Comparison of ENCODE assay signal across 25 mouse cellular contexts in genomic region chr4:150950972-150951371, GRCm38 (mm10). TPM values are rescaled to one million over a fixed set of nuclear protein-coding genes. Genes with fewer than 3 reads are reported as not detected.
"Had no signal": no experiment of that assay in that cellular context is flagged by ENCODE, and none has a peak within 500 bp of the region (broad histone marks: within the 10 kb centered on the region; RNA-seq: fewer than 3 reads in every experiment).

No protein-coding gene starts in this region.

- DNase-seq: liver, postnatal 0 days; lung, adult 2 months; lung, postnatal 14 days; lung, postnatal 36 days; retina, postnatal 1 day; right cerebral cortex, adult 18-20 months; right cerebral cortex, postnatal 25 days; right cerebral cortex, postnatal 4 days; spleen, adult 18-20 months; thymus, adult 18-20 months; thymus, postnatal 14 days; thymus, postnatal 36 days had no signal

- ATAC-seq: liver, postnatal 0 days; lung, postnatal 0 days; midbrain, embryonic 13.5 days; midbrain, embryonic 15.5 days had no signal

RNA-seq across cellular contexts. Expression of gene Tnfrsf9, which starts 36.6 kb away (rescaled TPM):
- total RNA-seq: megakaryocyte progenitor cell, adult 5-6 weeks; midbrain, postnatal 0 days had no signal

RNA-seq across cellular contexts. Expression of gene Uts2, which starts 45.9 kb away (rescaled TPM):
- total RNA-seq: megakaryocyte progenitor cell, adult 5-6 weeks; midbrain, postnatal 0 days; monocyte, adult 5-6 weeks had no signal
- polyA plus RNA-seq: liver, postnatal 0 days; lung, adult 2 months; lung, embryonic 15.5 days; lung, postnatal 0 days; macrophage; midbrain, embryonic 11.5 days; midbrain, embryonic 13.5 days; midbrain, embryonic 15.5 days; midbrain, postnatal 0 days; neural tube, embryonic 11.5 days; small intestine, adult 2 months; stomach, embryonic 14.5 days; stomach, embryonic 16.5 days had no signal
